Mouse (Mus musculus) midbrain, embryonic 16.5 days (tissue): ENCODE results near the gene Mapk1ip1. TPM values are rescaled to one million over a fixed set of nuclear protein-coding genes. Genes with fewer than 3 reads are reported as not detected.

ENCODE experiments used
- ATAC-seq: fragments of 200-750 bp; cut with Nextera tagmentation; 2 replicates; pipeline ENCODE4 v1.8.0; 2017; ENCODE audit warnings: moderate TSS enrichment
- H3K27ac ChIP-seq: fragments of 300-500 bp; sonication (generic); 2 replicates; pipeline ENCODE4 v1.5.1; 2014; ENCODE audit warnings: mild to moderate bottlenecking, low read length, mixed read lengths
- H3K27me3 ChIP-seq: fragments of 300-500 bp; sonication (generic); 2 replicates; pipeline ENCODE4 v1.6.1; 2014; ENCODE audit warnings: low read depth, low read length, mixed read lengths; ENCODE audit not compliant: control insufficient read depth, insufficient read depth
- H3K36me3 ChIP-seq: fragments of 300-500 bp; sonication (generic); 2 replicates; pipeline ENCODE4 v1.6.1; 2014; ENCODE audit warnings: mild to moderate bottlenecking, low read length, moderate library complexity, mixed read lengths; ENCODE audit not compliant: control insufficient read depth, insufficient read depth
- H3K4me1 ChIP-seq: fragments of 300-500 bp; sonication (generic); 2 replicates; pipeline ENCODE4 v1.6.1; 2014; ENCODE audit warnings: mild to moderate bottlenecking, low read length, mixed read lengths; ENCODE audit not compliant: control insufficient read depth, insufficient read depth
- H3K4me2 ChIP-seq: fragments of 300-500 bp; sonication (generic); 2 replicates; pipeline ENCODE4 v1.6.1; 2014; ENCODE audit warnings: mild to moderate bottlenecking, low read length, mixed read lengths
- H3K4me3 ChIP-seq: fragments of 300-500 bp; sonication (generic); 2 replicates; pipeline ENCODE4 v1.5.1; 2014; ENCODE audit warnings: low read depth, mild to moderate bottlenecking, low read length, moderate library complexity, mixed read lengths
- H3K9ac ChIP-seq: fragments of 300-500 bp; sonication (generic); 2 replicates; pipeline ENCODE4 v1.6.1; 2014; ENCODE audit warnings: low read depth, low read length, mixed read lengths
- H3K9me3 ChIP-seq: fragments of 300-500 bp; sonication (generic); replicated peaks from 2 replicates; pipeline ENCODE4 v1.6.1; 2014; ENCODE audit warnings: mild to moderate bottlenecking, low read length, mixed read lengths; ENCODE audit not compliant: control insufficient read depth, poor library complexity, severe bottlenecking
- WGBS: fragments of 180-500 bp; shearing (Covaris S2); extraction: QIAGEN DNeasy Blood & Tissue Kit; methylation state at CpG from one replicate; pipeline ENCODE4 v1.1.7; 2014; 5-methylcytosine and 5-hydroxymethylcytosine counted together
- polyA plus RNA-seq: library from polyadenylated mRNA; unstranded; fragments of >200 nt; fragmentation: Nextera tagmentation; extraction: Ambion mirVana; gene quantifications from 2 replicates; pipeline ENCODE4 v1.2.1, GENCODE M21; 2015

Mapk1ip1 gene
- polyA plus RNA-seq, 1 experiment from 2014 or later, result 32.7 TPM

DNA sequence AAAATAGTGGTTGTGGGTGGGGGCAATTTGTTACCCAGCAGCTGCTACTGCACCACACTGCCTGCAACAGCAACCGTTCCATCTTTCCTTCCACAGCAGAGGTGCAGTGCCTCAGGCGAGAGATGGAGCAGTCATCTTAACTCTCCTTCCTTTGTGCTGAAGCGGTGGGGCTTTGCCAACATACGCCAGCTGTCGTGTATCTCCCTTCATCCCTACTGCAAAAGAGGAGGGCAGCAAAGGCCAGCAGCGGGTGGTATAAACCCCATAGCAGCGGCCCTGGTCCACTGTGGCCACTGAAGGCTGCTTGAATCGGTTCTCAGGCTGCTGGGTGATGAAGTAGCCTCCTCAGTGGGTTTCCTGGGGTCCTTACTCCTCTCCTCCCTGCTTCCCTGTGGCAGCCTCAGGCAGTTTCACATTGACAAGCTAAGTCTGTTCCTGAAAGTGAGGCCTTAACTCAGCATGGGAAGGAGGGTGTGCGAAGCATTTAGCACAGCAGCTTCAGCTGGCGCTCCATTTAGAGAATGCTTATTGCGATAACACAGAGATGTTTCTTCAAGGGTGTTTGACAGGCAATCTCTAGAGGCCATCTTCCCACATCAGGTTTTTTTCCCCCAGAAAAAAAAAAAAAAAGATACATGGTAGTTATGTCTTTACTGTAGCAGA is 32.7 kb downstream of the Mapk1ip1 start:
- no peak for ATAC-seq
- Histone ChIP-seq H3K4me1 (peaks cover 4% of the 10 kb centered on the region; the same call in 1 of the 2 replicates), H3K4me2 (no peak overlapping the region), H3K9me3 (no peaks in the 10 kb centered on the region), H3K4me3 (no peak overlapping the region), H3K9ac (no peak overlapping the region), H3K27me3 (no peaks in the 10 kb centered on the region), H3K36me3 (no peaks in the 10 kb centered on the region), H3K27ac (peak overlapping the region; percentile 50; the same call in 1 of the 2 replicates)
- 52% methylated on average over 11 of the region's 11 CpGs for WGBS

DNA sequence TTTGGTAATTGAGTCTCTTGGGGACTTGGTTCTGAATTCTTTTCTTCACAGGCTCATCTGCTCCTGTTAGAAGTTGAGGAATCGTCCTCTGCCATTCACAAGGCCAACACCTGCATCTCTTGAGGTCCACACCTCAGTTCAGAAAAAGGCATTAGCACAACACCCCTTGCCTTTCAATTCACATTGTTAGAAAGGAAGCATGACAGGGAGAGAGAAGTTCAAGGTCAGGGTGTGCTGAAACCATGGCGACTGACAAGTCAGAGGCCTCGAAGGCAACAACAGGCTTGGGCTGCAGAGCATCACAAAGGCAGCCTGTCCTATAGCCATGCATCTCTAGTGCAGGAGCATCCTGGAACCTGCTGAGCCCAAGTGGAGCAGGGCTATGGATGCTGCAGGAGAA is 38.9 kb downstream of the Mapk1ip1 start:
- Histone ChIP-seq H3K4me1 (no peaks in the 10 kb centered on the region), H3K27ac (no peak overlapping the region), H3K4me2 (no peak overlapping the region), H3K9ac (no peak overlapping the region), H3K4me3 (no peak overlapping the region), H3K9me3 (no peaks in the 10 kb centered on the region), H3K27me3 (no peaks in the 10 kb centered on the region), H3K36me3 (no peaks in the 10 kb centered on the region)
- ATAC-seq, result no peak
- 89% methylated on average over 3 of the region's 3 CpGs for WGBS

DNA sequence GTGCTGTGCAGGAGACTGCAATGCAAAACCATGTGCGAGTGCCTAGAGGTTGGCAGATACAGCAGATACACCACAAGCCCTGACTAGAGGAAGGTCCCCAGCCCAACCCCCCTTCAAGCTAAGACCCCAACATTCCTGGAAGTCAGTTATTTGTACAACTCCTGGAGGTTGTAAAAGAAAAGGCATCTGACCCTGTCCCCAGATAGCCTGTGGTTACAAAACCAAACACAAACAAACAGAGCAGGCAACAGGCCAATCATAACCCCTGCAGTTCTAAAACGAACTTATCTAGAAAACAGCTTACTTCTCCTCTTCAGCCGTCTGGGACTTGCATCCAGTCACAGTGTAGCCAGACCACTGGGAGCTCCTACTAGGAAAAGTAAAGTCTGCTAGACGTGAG is 42.7 kb downstream of the Mapk1ip1 start:
- H3K27ac ChIP-seq, result no peak overlapping the region
- no peak for ATAC-seq

DNA sequence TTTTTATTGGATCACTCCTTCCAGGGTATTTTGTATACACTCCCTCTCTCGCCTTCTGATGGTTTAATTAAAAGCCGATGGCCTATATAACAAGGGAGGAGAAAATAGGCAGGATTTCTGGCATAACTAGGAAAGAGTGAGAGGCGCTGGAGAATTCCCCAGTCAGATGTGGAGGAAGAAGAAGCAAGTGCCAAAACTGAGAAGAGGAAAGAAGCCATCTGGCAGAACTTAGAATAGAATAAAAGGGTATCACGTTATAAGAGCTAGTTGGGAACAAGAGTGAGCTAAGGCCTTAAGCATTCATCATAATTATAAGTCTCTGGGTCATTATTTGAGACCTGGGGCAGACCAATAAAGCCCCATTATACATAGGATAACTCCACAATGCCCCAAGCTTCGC is 58.0 kb downstream of the Mapk1ip1 start:
- 88% methylated on average over 5 of the region's 5 CpGs for WGBS
- no peak for ATAC-seq
- Histone ChIP-seq H3K9me3 (no peaks in the 10 kb centered on the region), H3K4me3 (no peak overlapping the region), H3K4me1 (no peaks in the 10 kb centered on the region), H3K9ac (no peak overlapping the region), H3K4me2 (no peak overlapping the region), H3K27ac (no peak overlapping the region), H3K27me3 (no peaks in the 10 kb centered on the region), H3K36me3 (no peaks in the 10 kb centered on the region)

More for the DNA sequence above, 42.7 kb downstream of the Mapk1ip1 start:
- H3K9me3 ChIP-seq, result no peaks in the 10 kb centered on the region
- no peaks in the 10 kb centered on the region for H3K27me3 ChIP-seq
- no peak overlapping the region for H3K9ac ChIP-seq
- no peak overlapping the region for H3K4me2 ChIP-seq
- no peak overlapping the region for H3K4me3 ChIP-seq
- H3K36me3 ChIP-seq, result no peaks in the 10 kb centered on the region
- no peaks in the 10 kb centered on the region for H3K4me1 ChIP-seq
- 53% methylated on average over 4 of the region's 4 CpGs for WGBS

Other genes starting within 250 kb of the Mapk1ip1 start
- 85.3 TPM in 2 replicates for gene Ppp2r2d, start 194 bp downstream of the Mapk1ip1 start, polyA plus RNA-seq
- 106 and 113 TPM in 2 replicates for gene Bnip3, start 63.2 kb upstream of the Mapk1ip1 start, polyA plus RNA-seq
- gene Jakmip3, start 94.5 kb upstream of the Mapk1ip1 start, polyA plus RNA-seq, result 10.8 and 12.6 TPM in 2 replicates
- gene Dpysl4, start 239.7 kb upstream of the Mapk1ip1 start, polyA plus RNA-seq, result 176 and 181 TPM in 2 replicates